Mouse (Mus musculus): Measurements from ENCODE around the gene BC067074. TPM values are rescaled to one million over a fixed set of nuclear protein-coding genes. Genes with fewer than 3 reads are reported as not detected.
"Not testable (repeated sequence)": the region's sequence is repeated elsewhere in the genome, so short reads cannot be mapped to it uniquely, and the experiment has no call there.

The BC067074 gene
- total RNA-seq, 4 experiments from 2014 or later: 2.8 to 4.1 (median 3.2) TPM

GRCm38 (mm10) chr13:113374084-113374405, 81.1 kb downstream of the BC067074 start:
- DNase-seq (ENCODE audit: low spot score): no peak

GRCm38 (mm10) chr13:113377631-113378030, 84.7 kb downstream of the BC067074 start:
- no peak for DNase-seq (ENCODE audit: low spot score)

GRCm38 (mm10) chr13:113378980-113379410, 86.0 kb downstream of the BC067074 start:
- DNase-seq (ENCODE audit: low spot score): no peak

GRCm38 (mm10) chr13:113379766-113380309, 86.9 kb downstream of the BC067074 start:
- DNase-seq (ENCODE audit: low spot score): no peak

DNA sequence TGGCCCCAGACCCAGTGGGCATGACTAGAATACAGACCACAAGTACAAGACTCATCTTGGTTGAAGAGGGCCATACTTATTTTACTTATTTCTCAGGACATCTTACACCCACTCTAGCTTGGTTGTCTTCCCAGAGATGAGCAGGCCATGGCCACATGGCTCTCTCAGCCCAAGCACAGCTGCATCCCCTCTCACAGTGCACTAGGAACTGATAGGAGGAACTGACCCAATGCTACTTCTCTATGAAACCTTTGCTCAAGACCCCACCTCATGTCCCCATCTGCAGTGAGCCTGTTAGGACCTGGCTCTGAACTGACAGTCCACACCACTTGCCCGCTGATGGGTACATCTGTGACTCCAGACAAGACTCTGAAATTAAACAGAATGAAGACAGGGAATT, 88.8 kb downstream of the BC067074 start:
- no peak for DNase-seq (ENCODE audit: low spot score)

DNA sequence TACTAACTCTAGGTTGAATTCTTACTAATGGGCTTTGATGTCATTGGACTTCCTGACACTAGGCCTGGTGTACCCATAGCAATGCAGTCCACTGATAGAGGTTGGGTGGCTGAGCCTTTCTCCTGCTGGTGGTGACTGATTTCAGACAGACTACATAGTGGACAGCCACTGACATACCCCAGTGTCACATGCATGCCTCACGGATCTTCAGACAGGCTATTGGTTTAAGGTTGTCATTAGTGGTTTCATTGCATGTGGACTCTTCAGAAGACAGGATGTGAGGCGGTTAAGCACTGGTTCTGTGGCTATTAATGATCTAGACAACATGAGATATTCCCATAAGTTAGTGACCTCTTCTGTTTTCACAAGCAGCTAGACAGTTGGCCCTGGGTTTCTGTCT, 89.2 kb downstream of the BC067074 start:
- DNase-seq (ENCODE audit: low spot score): no peak

DNA sequence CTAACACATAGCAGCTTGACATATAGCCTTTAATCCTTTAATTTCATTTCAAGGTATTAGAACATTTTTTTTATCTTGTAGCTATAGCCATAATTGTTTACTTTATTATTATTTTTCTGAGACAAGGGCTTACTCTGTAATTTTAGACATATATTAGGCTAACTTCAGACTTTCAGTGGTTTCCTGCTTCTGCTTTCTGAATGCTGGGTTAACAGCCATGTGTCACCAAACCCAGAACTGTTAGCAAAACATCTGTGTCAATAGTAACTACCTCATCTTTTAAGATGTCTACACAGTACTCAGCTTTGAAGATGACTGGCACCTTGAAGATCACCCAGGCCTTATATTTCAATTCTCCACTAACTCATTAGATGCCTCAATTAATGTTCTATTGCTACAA, 89.8 kb downstream of the BC067074 start:
- not testable (repeated sequence) for DNase-seq (ENCODE audit: low spot score)

- DNase-seq (ENCODE audit: low spot score): no peak
Observed at GRCm38 (mm10) chr13:113393386-113393785, 100.4 kb downstream of the BC067074 start.

DNA sequence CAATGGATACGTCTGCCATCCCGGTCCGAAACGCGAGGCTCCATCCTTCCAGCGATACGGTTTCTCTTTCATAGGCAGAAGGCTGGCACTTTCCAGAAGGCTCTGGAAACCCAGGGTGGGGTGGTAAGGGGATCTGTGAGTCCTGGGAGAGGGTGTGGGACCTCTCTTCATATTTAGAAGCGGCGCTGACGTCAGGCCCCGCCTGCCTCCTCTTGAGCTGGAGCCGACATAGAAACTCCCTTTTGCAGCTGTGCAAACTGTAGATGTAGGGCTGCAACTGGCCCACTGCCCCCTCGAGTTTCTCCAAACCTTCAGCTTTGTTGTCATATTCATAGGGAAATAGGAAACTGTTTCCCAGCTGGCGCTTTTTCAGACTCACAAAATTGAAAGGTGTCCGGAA, 101.6 kb downstream of the BC067074 start:
- DNase-seq (ENCODE audit: low spot score): peak; percentile 51

GRCm38 (mm10) chr13:113397006-113397520, 104.1 kb downstream of the BC067074 start:
- DNase-seq (ENCODE audit: low spot score): no peak

GRCm38 (mm10) chr13:113401373-113402010, 108.5 kb downstream of the BC067074 start:
- DNase-seq (ENCODE audit: low spot score): no peak

DNA sequence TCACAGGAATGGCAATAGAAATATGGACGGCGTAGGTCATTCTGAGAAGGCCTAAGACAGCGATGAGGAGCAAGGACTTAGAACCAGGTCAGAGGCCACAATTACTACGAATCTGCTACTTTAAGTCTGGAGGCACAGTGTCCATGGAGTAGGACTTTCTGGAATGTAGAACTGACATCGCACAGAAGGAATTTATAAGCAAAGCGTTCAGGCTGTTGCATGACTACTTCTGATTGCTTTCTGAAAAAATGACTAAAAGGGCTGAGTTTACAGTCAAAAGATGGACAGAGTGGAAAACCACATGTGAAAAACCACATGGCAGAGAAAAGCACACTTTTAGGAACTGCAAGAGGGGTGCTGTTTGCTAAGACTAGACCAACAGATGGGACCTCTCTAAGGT, 110.7 kb downstream of the BC067074 start:
- no peak for DNase-seq (ENCODE audit: low spot score)

DNA sequence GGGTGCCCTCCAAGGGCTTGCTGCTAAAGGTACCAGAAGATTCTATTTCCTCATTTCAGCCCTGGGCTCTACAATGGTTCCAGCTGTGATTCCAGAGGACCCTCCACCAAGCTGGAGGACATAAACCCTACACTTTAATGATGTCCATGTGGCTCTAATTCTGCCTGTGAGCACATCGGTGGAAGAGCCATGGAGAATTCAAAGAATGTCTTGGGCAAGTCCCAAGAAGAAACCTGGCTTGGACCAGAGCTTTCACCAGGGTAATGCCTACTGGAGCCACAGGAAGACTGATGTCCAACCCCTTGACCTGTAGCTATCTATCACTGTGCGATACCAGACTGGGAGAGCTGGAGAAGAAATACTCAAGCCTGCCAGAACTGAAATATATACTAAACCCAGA, 111.2 kb downstream of the BC067074 start:
- no peak for DNase-seq (ENCODE audit: low spot score)

DNA sequence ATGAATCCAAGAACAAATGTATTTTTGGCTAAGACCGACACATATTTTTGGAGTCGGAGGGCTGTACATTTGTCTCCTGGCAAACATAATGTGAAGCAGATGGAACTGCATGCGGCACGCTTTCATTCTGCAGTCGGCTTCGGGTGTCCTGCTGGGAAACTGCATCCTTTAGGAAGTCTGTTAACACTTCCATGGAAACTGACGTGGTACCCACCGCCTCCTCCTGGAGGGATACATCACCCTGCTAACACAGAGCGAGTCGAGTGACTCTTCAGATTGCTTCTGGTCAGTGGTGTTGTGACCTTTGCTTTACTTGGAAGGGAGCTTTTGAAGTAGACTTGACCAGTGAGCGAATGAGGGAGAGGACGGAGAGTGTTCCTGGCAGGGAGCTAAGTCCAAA, 117.0 kb downstream of the BC067074 start:
- DNase-seq (ENCODE audit: low spot score): no peak

DNA sequence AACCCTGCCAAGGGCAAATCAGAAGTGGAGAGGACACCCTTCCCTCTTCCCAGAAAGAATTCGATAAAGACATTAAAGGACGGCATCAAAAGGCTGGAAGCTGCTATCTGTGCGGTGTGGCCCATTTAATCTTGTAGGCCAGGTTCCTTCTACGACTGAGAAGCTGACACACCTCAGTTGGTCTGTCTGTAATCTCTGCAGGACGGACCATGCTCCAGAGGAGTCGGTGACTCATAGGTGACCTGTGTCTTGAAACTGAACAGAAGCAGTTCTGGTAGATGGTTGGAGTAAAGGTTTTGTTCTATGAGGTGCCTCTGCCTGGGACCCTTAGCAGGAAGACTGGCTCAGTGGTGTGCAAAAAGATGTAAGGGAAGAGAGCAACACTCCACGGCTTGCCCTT, 122.6 kb downstream of the BC067074 start:
- DNase-seq (ENCODE audit: low spot score): no peak

DNA sequence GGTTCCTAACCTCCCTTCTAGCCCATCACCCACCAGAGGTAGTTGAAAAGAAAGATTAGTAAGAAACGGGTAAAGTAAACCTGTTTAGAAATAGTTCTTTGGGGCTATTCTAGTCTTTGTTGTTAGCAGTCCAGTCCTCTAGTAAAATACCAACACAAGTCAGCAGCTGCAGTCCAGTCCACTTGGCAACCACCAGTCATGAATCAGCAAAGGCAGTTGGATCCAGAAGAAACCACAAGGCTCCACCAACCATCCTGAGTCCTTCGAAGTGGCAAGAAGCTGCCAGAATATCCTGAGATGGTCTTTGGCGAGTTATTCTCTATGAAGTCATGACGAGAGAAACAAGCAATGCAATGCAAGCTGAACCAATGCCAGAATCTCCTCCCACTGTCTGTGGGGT, 124.0 kb downstream of the BC067074 start:
- no peak for DNase-seq (ENCODE audit: low spot score)

DNA sequence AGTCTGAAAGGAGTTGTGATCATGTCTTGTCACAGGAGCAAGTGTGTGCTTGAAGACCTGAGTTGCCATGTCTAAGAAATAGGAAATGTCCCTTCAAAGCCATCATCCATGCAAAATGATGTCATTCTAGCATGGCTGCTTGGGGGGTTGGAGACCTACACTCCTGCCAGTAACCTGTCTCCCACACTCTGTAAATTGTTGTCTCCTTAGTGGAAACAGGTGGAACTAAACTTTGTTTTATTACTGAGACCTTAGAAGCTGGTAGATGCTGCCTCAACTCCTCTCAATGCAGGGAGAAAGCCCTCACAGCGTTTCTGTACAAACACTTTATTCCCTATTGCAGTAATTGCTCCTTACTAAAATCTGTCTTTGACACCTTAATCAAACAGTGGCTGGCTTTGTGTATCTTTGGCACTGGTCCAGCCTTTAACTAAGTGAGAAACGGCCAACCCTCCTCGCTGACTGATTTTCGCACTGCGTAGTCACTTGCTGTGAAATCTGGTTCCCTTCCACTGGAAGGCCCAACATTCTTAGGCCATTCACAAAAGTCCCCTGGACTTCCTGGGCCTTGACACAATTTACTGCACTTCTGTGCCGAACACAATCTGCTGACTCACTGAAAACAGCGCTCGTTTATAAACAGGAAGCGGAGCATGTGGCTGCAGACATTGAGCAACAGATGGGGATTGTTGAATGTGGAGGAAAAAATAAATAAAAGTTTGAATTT, 125.0 kb downstream of the BC067074 start:
- peak; percentile 73 for DNase-seq (ENCODE audit: low spot score)

GRCm38 (mm10) chr13:113418632-113419031, 125.7 kb downstream of the BC067074 start:
- DNase-seq (ENCODE audit: low spot score): no peak

DNA sequence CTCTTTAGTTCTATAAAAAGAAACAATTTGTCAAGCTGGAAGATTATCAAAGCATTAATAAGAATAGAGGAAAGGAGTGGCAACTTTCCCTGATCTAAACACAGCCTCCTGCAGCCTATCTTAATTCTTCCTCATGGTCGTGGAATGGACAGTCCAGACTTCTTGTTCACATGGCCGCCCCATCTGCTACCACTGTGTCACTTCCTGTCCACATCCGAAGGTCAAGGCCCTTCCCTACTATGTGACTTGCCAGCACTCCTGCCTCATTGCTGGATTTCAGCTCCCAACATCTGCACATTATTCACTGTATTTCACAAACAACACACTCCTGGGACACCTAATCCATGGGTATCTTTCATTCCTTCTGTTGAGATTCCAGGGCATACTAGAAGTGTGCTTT, 128.5 kb downstream of the BC067074 start:
- no peak for DNase-seq (ENCODE audit: low spot score)

GRCm38 (mm10) chr13:113423825-113424224, 130.9 kb downstream of the BC067074 start:
- DNase-seq (ENCODE audit: low spot score): no peak

DNA sequence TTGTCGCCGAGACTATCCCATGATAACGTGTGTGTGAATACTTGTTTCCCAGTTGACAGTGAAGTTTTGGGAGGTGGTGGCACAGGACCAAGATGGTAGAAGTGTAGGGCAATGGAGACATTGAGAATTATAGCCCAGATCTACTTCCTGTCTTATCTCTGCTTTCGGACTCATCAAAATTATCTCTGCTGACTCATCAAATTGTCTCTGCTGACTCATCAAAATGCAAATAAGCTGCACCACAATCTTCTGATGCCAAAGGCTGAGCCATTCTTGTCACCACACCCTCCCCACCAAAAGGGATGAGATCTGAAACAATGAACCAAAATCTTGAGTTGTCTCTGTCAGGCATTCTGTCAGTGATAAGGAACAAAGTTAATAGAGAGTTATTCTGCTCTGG, 132.9 kb downstream of the BC067074 start:
- no peak for DNase-seq (ENCODE audit: low spot score)

All from heart, adult 8-10 months (tissue).